Mouse (Mus musculus) heart, embryonic 12.5 days (tissue): Measurements from ENCODE around the gene Cd55. TPM values are rescaled to one million over a fixed set of nuclear protein-coding genes. Genes with fewer than 3 reads are reported as not detected.

Experiments
- ATAC-seq: fragments of 200-750 bp; cut with Nextera tagmentation; 2 replicates; pipeline ENCODE4 v1.8.0; 2017; ENCODE audit warnings: moderate TSS enrichment, moderate library complexity; ENCODE audit not compliant: insufficient number of reproducible peaks, low FRiP score
- H3K27ac ChIP-seq: fragments of 300-500 bp; sonication (generic); 2 replicates; pipeline ENCODE4 v1.5.1; 2016; ENCODE audit warnings: mild to moderate bottlenecking, moderate library complexity; ENCODE audit not compliant: poor library complexity, severe bottlenecking
- H3K27me3 ChIP-seq: fragments of 300-500 bp; sonication (generic); replicated peaks from 2 replicates; pipeline ENCODE4 v1.6.1; 2016; ENCODE audit warnings: mild to moderate bottlenecking, moderate library complexity
- H3K36me3 ChIP-seq: fragments of 300-500 bp; sonication (generic); 2 replicates; pipeline ENCODE4 v1.6.1; 2016; ENCODE audit warnings: mild to moderate bottlenecking, moderate library complexity
- H3K4me1 ChIP-seq: fragments of 300-500 bp; sonication (generic); replicated peaks from 2 replicates; pipeline ENCODE4 v1.6.1; 2016; ENCODE audit warnings: mild to moderate bottlenecking
- H3K4me2 ChIP-seq: fragments of 300-500 bp; sonication (generic); 2 replicates; pipeline ENCODE4 v1.6.1; 2016; ENCODE audit warnings: mild to moderate bottlenecking, moderate library complexity
- H3K4me3 ChIP-seq: fragments of 300-500 bp; sonication (generic); 2 replicates; pipeline ENCODE4 v1.5.1; 2016; ENCODE audit warnings: mild to moderate bottlenecking
- H3K9ac ChIP-seq: fragments of 300-500 bp; sonication (generic); 2 replicates; pipeline ENCODE4 v1.6.1; 2016; ENCODE audit warnings: mild to moderate bottlenecking, moderate library complexity
- H3K9me3 ChIP-seq: fragments of 300-500 bp; sonication (generic); replicated peaks from 2 replicates; pipeline ENCODE4 v1.6.1; 2016; ENCODE audit warnings: mild to moderate bottlenecking, moderate library complexity
- WGBS: fragments of 180-500 bp; shearing (Covaris S2); methylation state at CpG from one replicate; pipeline ENCODE4 v1.1.7; 2016; 5-methylcytosine and 5-hydroxymethylcytosine counted together
- polyA plus RNA-seq: library from polyadenylated mRNA; unstranded; fragments of >200 nt; fragmentation: Nextera tagmentation; extraction: Ambion mirVana; gene quantifications from 2 replicates; pipeline ENCODE4 v1.2.1, GENCODE M21; 2016

The Cd55 gene
- polyA plus RNA-seq = 13.4 and 16.5 TPM in 2 replicates

DNA sequence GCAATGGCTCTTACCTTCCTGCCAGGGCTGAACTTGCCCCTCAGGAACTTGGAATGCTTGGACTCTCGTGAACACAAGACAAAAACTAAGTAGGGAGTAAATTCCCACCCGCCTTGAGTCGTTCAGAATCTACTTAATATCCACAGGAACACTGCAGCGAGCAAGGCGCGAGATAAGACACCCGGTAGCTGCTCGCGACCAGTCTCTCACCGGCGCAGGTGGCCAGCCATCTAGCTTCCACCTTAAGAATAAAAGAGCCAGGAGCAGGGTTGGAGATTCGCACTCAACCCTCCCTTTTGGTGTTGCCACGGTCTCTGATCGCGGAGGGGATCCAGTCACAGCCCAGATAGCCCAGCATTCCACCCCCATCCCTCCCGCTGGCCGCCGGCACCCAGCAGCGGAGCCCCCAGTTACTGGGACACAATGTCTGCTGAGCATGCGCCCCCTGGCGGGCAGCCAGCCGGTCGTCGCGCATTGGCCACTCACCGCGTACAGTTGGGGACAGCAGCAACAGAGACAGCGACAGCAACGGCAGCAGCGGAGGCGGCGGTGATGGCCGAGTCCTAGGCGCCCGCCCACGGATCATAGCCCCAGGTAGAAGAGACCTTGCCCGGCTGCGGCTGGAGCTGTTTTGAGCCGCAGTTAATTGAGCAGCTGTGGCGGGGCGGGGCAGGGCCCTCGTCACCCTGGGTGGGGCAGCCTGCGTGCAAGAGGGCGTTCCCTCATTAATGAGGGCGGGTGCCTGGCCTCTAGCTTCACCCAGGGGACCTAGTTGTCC is at the start of gene Cd55:
TSS of gene Cd55 (minus strand) at position 661 of the 778 bp plus-strand sequence.
- H3K4me3 ChIP-seq = peak within 1 kb of the TSS; percentile 61
- H3K4me2 ChIP-seq = peak within 1 kb of the TSS; percentile 91
- H3K4me1 ChIP-seq = peaks cover 8% of the 10 kb centered on the region
- H3K27ac ChIP-seq = peak within 1 kb of the TSS; percentile 15; the same call in 1 of the 2 replicates
- H3K9me3 ChIP-seq = no peaks in the 10 kb centered on the region
- WGBS = under 1% methylated on average over 45 of the region's 45 CpGs
- ATAC-seq = peak; percentile 92
- no peaks in the 10 kb centered on the region for H3K27me3 ChIP-seq
- H3K9ac ChIP-seq = peak within 1 kb of the TSS; percentile 67
- H3K36me3 ChIP-seq = no peaks in the 10 kb centered on the region

DNA sequence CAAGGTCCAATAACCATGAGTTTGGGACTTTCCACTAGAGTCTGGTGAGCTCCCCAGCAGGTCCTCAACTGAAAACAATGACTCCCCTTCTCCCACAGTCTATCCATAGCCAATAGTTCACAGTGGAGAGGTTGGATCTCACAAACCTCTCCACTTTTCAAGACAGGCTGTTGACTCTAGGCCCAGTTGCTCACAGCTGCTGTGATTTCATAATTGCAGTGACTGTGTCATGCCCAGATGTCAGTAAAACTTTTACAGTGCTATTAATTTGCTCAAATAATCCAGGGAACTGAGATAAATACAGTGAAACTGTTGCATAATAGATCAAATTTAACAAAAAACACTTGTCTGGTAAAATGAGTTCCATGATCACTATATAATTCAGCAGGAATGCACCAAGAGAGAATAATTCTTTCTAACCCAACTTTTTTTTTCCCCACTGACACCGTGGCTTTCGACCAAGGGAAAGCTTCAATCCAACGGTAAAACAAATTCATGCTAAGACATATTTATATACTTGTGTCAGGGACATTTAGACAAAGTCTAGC is 49.4 kb upstream of the Cd55 start:
- Histone ChIP-seq H3K36me3 (no peaks in the 10 kb centered on the region), H3K9ac (no peak overlapping the region), H3K27ac (no peak overlapping the region), H3K4me2 (no peak overlapping the region), H3K9me3 (no peaks in the 10 kb centered on the region), H3K4me1 (peaks cover 17% of the 10 kb centered on the region), H3K4me3 (no peak overlapping the region), H3K27me3 (no peaks in the 10 kb centered on the region)
- no peak for ATAC-seq
- 78% methylated on average over 3 of the region's 3 CpGs for WGBS

DNA sequence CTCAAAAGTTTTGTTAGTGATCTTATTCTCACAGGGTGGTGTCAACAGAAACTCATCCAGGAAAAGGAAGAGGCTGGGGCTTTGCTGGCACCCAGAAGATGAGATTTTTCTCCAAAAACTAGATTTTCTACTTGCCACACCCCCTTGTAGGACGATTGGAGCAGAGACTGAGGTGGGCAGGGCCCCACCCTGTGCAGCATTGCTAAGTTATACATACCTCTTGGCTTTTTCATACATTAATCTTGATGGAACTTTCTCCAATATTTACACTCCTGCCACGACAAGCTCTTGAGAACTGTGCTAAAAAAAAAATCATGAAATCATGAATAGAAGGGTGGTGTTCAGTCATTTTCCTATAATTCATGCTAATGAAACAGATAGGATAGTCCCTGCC is 46.4 kb upstream of the Cd55 start:
- WGBS = 48% methylated on average over 2 of the region's 2 CpGs
- H3K27me3 ChIP-seq = no peaks in the 10 kb centered on the region

DNA sequence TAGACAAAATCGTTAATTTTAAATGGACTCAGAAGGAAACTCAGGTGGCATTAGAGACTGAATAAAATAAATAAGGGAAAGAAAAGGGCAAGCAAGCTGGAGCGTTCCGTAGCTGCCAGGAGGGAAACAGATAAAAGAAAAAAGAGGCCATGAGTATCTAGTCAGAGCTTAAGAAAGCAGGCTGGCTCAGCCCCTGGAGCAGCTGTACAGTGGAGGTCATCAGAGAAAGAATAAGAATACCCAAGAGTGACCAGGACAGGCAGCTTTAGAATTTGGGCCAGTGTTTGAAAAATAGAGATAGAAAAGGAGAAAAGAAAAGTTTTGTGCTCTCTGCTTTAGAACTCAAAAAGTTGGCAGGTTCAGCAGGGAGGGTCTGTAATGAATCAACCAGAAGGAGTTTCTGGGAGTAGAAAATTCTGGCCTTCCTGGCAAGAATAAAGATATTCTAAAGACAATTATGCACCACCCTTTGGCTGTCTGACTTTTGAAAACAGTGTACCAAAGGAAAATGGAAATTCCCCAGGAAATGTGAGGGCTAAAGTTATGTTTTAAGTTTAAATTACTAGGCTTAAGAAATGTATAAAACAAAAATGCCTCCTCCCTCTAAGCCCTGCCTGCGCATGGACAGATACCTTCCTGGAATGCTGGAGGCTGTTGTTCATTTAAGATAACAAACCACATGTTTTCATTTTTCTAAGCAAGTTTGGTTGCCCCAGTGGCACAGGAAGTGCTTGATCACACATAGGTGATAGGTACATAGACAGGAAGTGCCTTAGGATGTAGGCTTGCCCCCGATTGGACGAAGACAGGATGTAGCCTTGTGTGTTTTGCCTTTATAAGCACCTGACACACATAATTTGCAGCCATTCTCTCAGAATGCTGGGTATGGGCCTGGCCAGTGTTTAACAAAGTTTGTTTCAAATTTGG is 45.7 kb upstream of the Cd55 start:
- no peak overlapping the region for H3K4me2 ChIP-seq
- H3K27ac ChIP-seq = 0 out of 2 replicates have a peak overlapping the region, but pooled peaks have one; percentile 2
- peaks cover 13% of the 10 kb centered on the region for H3K4me1 ChIP-seq
- no peaks in the 10 kb centered on the region for H3K36me3 ChIP-seq
- no peak overlapping the region for H3K4me3 ChIP-seq
- WGBS = 48% methylated on average over 6 of the region's 6 CpGs
- no peaks in the 10 kb centered on the region for H3K27me3 ChIP-seq
- no peaks in the 10 kb centered on the region for H3K9me3 ChIP-seq
- ATAC-seq = peak; percentile 34; the same call in 1 of the 2 replicates
- H3K9ac ChIP-seq = no peak overlapping the region

More for the DNA sequence above, 46.4 kb upstream of the Cd55 start:
- no peak overlapping the region for H3K4me2 ChIP-seq
- no peak for ATAC-seq
- 0 out of 2 replicates have a peak overlapping the region, but pooled peaks have one; percentile 2 for H3K27ac ChIP-seq
- no peaks in the 10 kb centered on the region for H3K9me3 ChIP-seq
- H3K4me1 ChIP-seq = peaks cover 17% of the 10 kb centered on the region
- no peaks in the 10 kb centered on the region for H3K36me3 ChIP-seq
- no peak overlapping the region for H3K9ac ChIP-seq
- H3K4me3 ChIP-seq = no peak overlapping the region

DNA sequence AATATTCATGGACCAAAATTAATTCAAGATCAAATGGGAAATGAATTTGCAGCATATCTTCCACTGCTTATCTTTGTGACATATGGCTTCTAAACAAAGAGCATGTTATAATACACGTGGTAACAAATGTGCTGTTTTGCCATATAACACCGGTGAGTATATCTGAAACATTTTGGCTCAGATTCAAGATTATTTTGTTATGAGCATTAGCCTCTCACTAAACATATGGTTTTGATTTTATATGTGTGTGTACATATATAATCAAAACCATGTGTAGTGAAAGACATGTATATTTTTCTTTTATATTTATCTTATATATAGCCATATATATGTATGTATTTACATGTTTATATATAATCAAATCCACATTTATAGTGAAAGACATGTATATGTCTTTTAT is 44.9 kb upstream of the Cd55 start:
- 78% methylated on average over 2 of the region's 2 CpGs for WGBS
- ATAC-seq = no peak
- no peak overlapping the region for H3K4me2 ChIP-seq

DNA sequence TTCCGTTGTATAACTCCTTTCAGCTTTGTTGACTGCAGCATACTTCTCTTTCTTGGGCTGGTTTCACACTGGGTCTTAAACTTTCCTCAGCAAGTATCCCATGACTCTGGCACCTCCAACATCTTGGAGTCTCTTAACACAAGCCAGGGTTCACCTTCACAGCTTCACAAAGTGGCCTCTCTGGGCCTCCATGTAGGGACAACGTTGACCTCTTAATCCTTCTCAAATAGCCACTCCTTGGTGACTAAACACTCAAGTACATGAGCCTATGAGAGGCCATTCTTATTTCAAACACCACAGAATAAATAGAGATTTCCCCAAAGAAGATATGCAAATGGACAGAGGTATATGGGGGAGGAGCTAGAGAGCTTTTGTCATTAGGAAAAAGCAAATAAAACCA is 37.4 kb upstream of the Cd55 start:
- Histone ChIP-seq H3K36me3 (no peaks in the 10 kb centered on the region), H3K4me3 (no peak overlapping the region), H3K9me3 (no peaks in the 10 kb centered on the region), H3K9ac (no peak overlapping the region), H3K27me3 (no peaks in the 10 kb centered on the region), H3K4me1 (no peaks in the 10 kb centered on the region), H3K4me2 (no peak overlapping the region), H3K27ac (no peak overlapping the region)
- WGBS = 75% methylated on average over 2 of the region's 2 CpGs
- ATAC-seq = no peak

More for the DNA sequence above, 44.9 kb upstream of the Cd55 start:
- H3K9me3 ChIP-seq = no peaks in the 10 kb centered on the region
- H3K36me3 ChIP-seq = no peaks in the 10 kb centered on the region
- H3K27me3 ChIP-seq = no peaks in the 10 kb centered on the region
- no peak overlapping the region for H3K4me3 ChIP-seq
- no peak overlapping the region for H3K9ac ChIP-seq
- H3K27ac ChIP-seq = no peak overlapping the region
- peaks cover 10% of the 10 kb centered on the region for H3K4me1 ChIP-seq

DNA sequence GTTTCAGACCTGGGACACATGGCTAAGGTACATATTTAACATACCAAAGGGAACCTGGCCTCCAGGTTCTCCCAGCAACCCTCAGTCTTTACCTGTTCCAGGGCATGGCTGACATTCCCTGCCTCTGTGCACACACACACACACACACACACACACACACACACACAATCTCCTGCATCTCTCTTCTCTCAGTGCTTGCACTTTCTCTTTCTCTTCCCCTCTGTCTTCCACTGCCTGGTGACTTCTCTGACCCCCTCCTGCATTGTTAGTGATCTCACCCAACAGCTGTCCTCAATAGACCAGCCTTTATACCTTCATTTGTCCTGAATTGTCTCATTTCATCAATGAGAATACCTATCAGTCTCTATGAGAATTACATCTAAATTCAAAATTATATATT is 35.8 kb upstream of the Cd55 start:
- H3K27me3 ChIP-seq = no peaks in the 10 kb centered on the region
- H3K4me1 ChIP-seq = no peaks in the 10 kb centered on the region
- ATAC-seq = no peak
- no peaks in the 10 kb centered on the region for H3K36me3 ChIP-seq
- H3K4me2 ChIP-seq = no peak overlapping the region
- no peak overlapping the region for H3K9ac ChIP-seq
- H3K4me3 ChIP-seq = no peak overlapping the region
- H3K27ac ChIP-seq = no peak overlapping the region
- H3K9me3 ChIP-seq = no peaks in the 10 kb centered on the region

DNA sequence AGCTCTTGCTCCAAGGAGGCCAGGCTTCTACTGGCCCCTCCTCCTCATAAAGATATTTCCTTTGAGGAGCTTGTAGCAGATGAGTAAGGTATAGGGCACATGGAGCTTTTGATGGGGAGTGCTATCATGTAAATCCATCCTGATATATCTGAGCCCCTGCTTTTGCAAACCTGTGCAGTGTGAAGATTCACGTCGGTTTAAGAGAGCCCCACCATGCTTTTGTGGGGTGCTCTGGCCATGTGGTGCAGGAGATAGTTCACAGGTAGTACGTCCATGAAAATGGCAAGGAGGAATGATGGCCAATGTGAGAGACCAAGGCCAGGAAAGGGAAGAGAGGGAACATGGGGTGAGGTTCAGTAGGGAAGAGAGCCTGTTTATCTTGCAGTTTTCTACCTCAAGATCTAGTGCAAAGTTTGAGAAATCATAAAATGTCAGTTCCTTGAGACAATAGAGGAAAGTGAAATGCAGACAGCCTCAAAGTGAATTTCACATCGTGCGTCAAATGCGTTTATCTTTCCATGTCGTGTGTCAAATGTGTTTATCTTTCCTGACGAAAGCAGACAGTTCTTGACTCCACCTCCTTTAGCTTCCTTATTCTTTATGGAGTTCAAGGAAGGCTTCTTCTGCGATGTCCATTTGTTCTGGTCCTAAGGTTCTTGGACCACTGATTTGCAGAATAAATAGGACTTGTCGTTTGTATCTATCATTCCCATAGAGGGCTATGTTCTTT is 24.4 kb upstream of the Cd55 start:
- Histone ChIP-seq H3K9me3 (no peaks in the 10 kb centered on the region), H3K27me3 (no peaks in the 10 kb centered on the region), H3K9ac (no peak overlapping the region), H3K4me3 (no peak overlapping the region), H3K4me2 (no peak overlapping the region), H3K27ac (no peak overlapping the region), H3K4me1 (peaks cover 3% of the 10 kb centered on the region; the same call in 1 of the 2 replicates), H3K36me3 (no peaks in the 10 kb centered on the region)
- 59% methylated on average over 10 of the region's 10 CpGs for WGBS
- no peak for ATAC-seq

DNA sequence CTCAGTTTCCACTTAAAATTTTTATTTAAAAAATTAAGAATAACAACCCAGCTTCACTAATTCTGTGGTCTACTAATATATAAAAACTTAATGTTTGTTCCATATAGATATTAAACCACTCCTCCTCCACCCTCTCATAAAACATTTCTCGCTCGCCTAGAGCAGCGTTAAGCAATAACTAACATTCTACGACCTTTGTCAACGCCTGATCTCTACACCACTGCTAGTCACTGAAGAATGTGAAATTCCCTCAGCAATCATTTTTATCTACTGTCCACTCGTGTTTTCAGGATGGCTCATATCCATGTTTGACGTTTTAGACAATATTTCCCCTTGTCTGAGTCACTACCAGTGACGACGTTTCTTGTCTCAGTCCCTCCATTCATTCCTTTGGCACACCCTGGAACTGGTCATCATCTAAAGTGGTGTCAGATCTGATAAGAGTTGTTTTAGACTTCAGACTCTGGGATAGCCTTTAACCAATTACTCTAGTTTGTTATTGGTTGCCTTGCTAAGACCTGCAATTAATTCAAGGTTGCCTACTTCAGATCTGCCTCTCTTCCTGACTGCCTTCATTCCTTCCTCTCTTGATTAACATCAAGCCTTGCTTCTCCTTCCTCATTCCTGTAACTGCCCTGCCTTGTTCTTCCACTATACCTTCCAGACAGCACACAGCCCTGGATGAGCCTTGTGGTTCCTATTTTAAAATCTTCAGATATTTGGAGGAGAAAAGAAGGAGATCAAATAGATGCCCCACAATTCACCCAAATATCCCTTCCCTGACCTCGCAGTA is 23.5 kb upstream of the Cd55 start:
- H3K4me1 ChIP-seq = peaks cover 3% of the 10 kb centered on the region; the same call in 1 of the 2 replicates
- no peaks in the 10 kb centered on the region for H3K36me3 ChIP-seq
- WGBS = 53% methylated on average over 10 of the region's 10 CpGs
- H3K4me3 ChIP-seq = no peak overlapping the region
- H3K4me2 ChIP-seq = no peak overlapping the region
- H3K9ac ChIP-seq = no peak overlapping the region
- no peak for ATAC-seq
- H3K27me3 ChIP-seq = no peaks in the 10 kb centered on the region
- H3K27ac ChIP-seq = no peak overlapping the region
- no peaks in the 10 kb centered on the region for H3K9me3 ChIP-seq

DNA sequence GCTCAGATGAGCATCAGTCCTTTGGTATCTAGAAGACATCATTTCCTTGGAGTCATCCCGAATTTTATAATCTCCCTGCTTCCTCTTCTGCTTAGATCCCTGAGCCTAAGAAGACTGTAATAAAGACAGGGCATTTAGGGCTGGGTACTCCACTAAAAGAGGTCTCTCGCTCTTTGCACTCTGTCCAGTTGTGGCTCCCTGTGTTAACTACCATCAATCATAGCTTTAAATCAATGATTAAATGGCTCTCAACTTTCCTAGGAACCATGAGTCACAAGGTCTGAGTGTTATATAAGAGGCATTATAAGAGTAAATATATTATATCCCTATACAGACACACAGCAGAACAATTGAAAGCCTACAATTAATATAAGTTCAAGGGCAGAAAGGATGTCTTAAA is 22.8 kb upstream of the Cd55 start:
- peaks cover 3% of the 10 kb centered on the region; the same call in 1 of the 2 replicates for H3K4me1 ChIP-seq
- H3K9me3 ChIP-seq = no peaks in the 10 kb centered on the region
- no peak overlapping the region for H3K27ac ChIP-seq
- no peaks in the 10 kb centered on the region for H3K36me3 ChIP-seq
- no peak overlapping the region for H3K4me2 ChIP-seq
- H3K4me3 ChIP-seq = no peak overlapping the region
- no peaks in the 10 kb centered on the region for H3K27me3 ChIP-seq
- ATAC-seq = no peak
- no peak overlapping the region for H3K9ac ChIP-seq
- 81% methylated on average over 2 of the region's 2 CpGs for WGBS
